Mouse (Mus musculus) R1 (cell line): ENCODE results near the gene Scube1.

Experiments
- DNase-seq: peaks from one replicate; pipeline ENCODE4 v3.0.0-alpha.2; 2018; ENCODE audit warnings: low read depth, low spot score

The Scube1 gene

GRCm38 (mm10) chr15:83566006-83566405 is 158.8 kb downstream of the Scube1 start:
- DNase-seq: no peak

DNA sequence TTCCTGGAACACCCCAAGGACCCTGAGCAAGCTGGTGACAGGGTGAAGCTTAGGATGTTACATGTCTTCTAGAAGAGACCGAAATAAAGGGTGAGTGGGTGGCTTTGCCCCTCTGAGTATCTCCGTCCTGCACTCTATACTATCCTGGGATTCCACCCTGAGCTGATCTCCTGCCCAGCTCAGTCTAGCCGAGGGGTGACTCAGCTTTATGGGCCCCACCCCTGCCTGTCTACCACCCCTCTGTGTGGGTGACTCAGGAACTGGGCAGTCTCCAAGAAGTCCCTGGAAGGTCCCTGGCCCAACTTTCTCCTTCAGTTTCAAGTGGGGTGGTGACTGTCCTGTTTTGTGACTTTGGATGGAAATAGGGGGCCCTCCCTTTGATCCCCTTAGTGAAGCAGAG is 159.4 kb downstream of the Scube1 start:
- no peak for DNase-seq

GRCm38 (mm10) chr15:83563857-83564651 is 160.8 kb downstream of the Scube1 start:
- DNase-seq: peak; percentile 61

DNA sequence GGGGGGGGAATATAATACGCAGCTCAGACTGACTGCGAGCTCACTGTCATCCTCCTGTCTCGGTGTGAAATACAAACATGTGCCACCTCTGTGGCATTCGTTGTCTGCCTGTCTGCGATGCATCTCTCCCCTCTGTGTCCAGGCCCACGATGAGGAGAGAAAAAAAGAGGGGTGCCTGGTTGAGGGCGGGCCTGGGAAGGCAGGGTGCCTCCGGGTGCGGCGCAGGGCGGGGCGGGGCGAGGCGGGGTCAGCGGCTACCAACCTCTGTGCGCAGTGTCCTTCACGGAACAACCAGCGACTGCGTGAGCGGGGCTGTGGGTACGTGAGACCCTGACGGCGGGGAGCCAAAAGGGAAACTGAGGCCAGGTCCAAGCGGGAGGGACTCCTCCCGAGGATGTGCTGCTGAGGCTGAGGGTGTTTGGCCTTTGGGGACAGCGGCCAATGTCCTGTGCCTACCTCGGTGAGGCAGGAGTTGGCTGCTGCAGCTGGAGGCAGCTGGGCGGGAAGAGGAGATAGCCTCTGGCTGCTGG is 161.4 kb downstream of the Scube1 start, which contains the start of the genes Tspo and Mcat:
TSS of gene Tspo (plus strand) at position 266 of the 530 bp plus-strand sequence.
TSS of gene Mcat (minus strand) at position 461 of the 530 bp plus-strand sequence.
- no peak for DNase-seq

GRCm38 (mm10) chr15:83562626-83563270 is 162.1 kb downstream of the Scube1 start:
- DNase-seq: peak; percentile 74

DNA sequence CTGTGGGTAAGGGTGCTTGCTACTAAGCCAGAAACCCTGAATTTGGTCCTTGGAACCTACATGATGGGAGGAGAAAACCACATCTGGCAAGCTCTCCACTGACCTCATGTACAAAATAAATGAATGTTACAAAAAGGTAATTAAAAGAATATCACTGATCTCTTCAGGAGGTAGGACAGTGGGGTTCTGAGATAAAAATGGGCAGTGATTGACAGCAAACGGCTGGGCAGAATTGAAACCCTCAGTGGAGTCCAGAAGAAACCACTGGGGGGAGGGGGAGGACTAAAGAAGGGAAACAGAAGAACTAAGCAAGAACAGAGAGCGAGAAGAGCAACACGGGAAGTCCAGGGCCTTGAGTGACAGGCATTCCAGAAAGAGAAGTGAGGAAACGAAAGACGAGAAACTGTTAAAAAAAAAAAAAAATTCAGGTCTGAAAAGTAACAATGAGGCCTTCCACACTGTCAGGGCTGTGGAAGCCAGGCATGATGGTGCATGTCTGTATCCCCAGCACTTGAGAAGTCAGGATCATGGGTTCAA is 163.8 kb downstream of the Scube1 start:
- DNase-seq: no peak

DNA sequence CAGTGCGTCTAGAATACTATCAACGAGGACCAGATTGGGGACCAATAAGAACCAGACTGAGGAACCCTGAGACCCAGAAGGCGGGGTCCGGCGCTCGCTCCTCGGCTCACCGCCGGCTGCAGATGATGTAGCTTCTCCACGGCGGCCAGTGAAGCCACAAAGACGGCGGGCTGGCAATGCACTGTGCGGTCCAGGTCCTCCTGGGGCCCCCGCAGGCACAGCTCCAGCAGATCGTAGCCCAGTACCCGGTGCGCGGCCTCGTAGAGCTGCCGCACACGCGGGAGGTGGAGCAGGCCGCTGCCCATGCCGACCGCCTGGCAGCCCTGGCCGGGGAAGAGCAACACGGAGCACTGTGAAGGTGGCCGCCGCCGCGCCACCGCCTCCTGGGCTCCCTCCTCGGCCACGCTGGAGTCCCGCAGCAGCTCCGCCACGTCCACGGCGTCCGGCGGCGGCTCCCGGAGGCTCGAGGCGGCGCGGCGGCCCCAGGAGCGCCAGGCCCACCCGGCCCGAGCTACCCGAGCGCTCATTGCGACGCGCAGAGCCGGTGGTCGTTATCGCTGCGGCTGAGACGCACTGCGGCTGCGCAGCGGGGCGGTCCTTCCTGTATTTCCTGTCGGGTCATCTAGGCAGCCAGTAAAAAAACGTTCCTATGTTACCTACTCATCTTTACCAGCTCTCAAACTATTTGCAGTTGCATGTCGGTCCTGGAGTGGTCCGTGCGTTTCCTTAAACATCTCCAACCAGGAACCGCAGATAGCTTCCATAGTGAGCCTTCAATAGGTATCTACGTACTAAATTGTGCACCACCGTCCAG is 169.5 kb downstream of the Scube1 start:
- DNase-seq: peak; percentile 88
